Comparison of ENCODE assay signal across 11 mouse cellular contexts in genomic region chr15:61108957-61109356, GRCm38 (mm10).
DNase-seq lines count a peak whose midpoint lies in the region; ATAC-seq and TF ChIP-seq lines count a peak whose summit lies in the region.
"Had no signal": no experiment of that assay in that cellular context is flagged by ENCODE, and none has a peak within 500 bp of the region (broad histone marks: within the 10 kb centered on the region; RNA-seq: fewer than 3 reads in every experiment).

No protein-coding gene starts in this region.

- no peak for DNase-seq in kidney, adult 8-10 months
- peak; percentile 28 for DNase-seq in embryo, embryonic 11 days
- DNase-seq in adrenal gland, postnatal 14 days = no peak
- DNase-seq: midbrain, embryonic 14.5 days had no signal

- no peak overlapping the region for H3K4me2 ChIP-seq in kidney, embryonic 14.5 days (replicated peaks; ENCODE audit: low read depth, low read length)
- H3K4me2 ChIP-seq in limb, embryonic 15.5 days = no peak overlapping the region
- H3K4me2 ChIP-seq: intestine, embryonic 15.5 days; lung, embryonic 15.5 days had no signal

- H3K4me1 ChIP-seq in kidney, embryonic 14.5 days (ENCODE audit: control insufficient read depth, insufficient read depth, low read length) = no peaks in the 10 kb centered on the region
- H3K4me1 ChIP-seq in embryonic fibroblast, embryonic 13.5 days (ENCODE audit: control insufficient read depth, insufficient read depth, low read length) = peaks cover 6% of the 10 kb centered on the region
- peaks cover 7% of the 10 kb centered on the region for H3K4me1 ChIP-seq in limb, embryonic 15.5 days
- H3K4me1 ChIP-seq: intestine, embryonic 15.5 days had no signal

- peak; percentile 72; the same call in 1 of the 2 replicates for ATAC-seq in kidney, embryonic 14.5 days (ENCODE audit: low FRiP score, low TSS enrichment)
- ATAC-seq in limb, embryonic 15.5 days (ENCODE audit: insufficient number of reproducible peaks, low FRiP score, low TSS enrichment, low read depth) = no peak
- no peak for ATAC-seq in monocyte, adult 5-6 weeks (replicated peaks; ENCODE audit: insufficient number of reproducible peaks, low FRiP score, low TSS enrichment, poor library complexity, severe bottlenecking)
- ATAC-seq: intestine, embryonic 15.5 days had no signal

- no peaks in the 10 kb centered on the region for H3K9me3 ChIP-seq in kidney, embryonic 14.5 days (ENCODE audit: control insufficient read depth, low read length)
- H3K9me3 ChIP-seq in limb, embryonic 15.5 days = no peaks in the 10 kb centered on the region
- H3K9me3 ChIP-seq: intestine, embryonic 15.5 days; lung, embryonic 15.5 days had no signal

- peak overlapping the region; percentile 48 for H3K27ac ChIP-seq in kidney, embryonic 14.5 days (ENCODE audit: low read depth, low read length)
- peak overlapping the region; percentile 70 for H3K27ac ChIP-seq in embryonic fibroblast, embryonic 13.5 days (ENCODE audit: insufficient read depth, low read length)
- peak overlapping the region; percentile 55 for H3K27ac ChIP-seq in limb, embryonic 15.5 days
- H3K27ac ChIP-seq: intestine, embryonic 15.5 days; lung, embryonic 15.5 days had no signal

- no peaks in the 10 kb centered on the region for H3K27me3 ChIP-seq in kidney, embryonic 14.5 days (ENCODE audit: control insufficient read depth, insufficient read depth, low read length)
- no peaks in the 10 kb centered on the region for H3K27me3 ChIP-seq in limb, embryonic 15.5 days
- H3K27me3 ChIP-seq: intestine, embryonic 15.5 days; lung, embryonic 15.5 days had no signal

- no peak for TF ChIP-seq POLR2A in embryonic fibroblast, embryonic 13.5 days (IDR thresholded peaks at IDR 0.05; ENCODE audit: low read depth, low read length)

- 39% methylated on average over 2 of the region's 2 CpGs for whole genome bisulfite sequencing in kidney, embryonic 14.5 days
- WGBS in limb, embryonic 15.5 days = 40% methylated on average over 2 of the region's 2 CpGs

- H3K4me3 ChIP-seq in kidney, embryonic 14.5 days (ENCODE audit: low read length) = no peak overlapping the region
- no peak overlapping the region for H3K4me3 ChIP-seq in embryonic fibroblast, embryonic 13.5 days (ENCODE audit: insufficient read depth, low read length)
- H3K4me3 ChIP-seq in limb, embryonic 15.5 days = no peak overlapping the region
- H3K4me3 ChIP-seq: erythroblast, embryonic 14.5 days; intestine, embryonic 15.5 days; lung, embryonic 15.5 days had no signal

- TF ChIP-seq CTCF in embryonic fibroblast, embryonic 13.5 days (IDR thresholded peaks at IDR 0.05; ENCODE audit: borderline replicate concordance, insufficient read depth, low read length) = no peak

- H3K9ac ChIP-seq in kidney, embryonic 14.5 days (ENCODE audit: low read depth, low read length) = no peak overlapping the region
- no peak overlapping the region for H3K9ac ChIP-seq in limb, embryonic 15.5 days
- H3K9ac ChIP-seq: intestine, embryonic 15.5 days; lung, embryonic 15.5 days had no signal

- no peaks in the 10 kb centered on the region for H3K36me3 ChIP-seq in kidney, embryonic 14.5 days (ENCODE audit: control insufficient read depth, insufficient read depth, low read length)
- no peaks in the 10 kb centered on the region for H3K36me3 ChIP-seq in limb, embryonic 15.5 days
- H3K36me3 ChIP-seq: intestine, embryonic 15.5 days; lung, embryonic 15.5 days had no signal
